Mouse (Mus musculus) frontal cortex, postnatal 14 days (tissue): ENCODE data around the gene Armc5.

Source experiments
- DNase-seq, 2 experiments: peaks; one replicate each; pipeline ENCODE4 v3.0.0; 2022; ENCODE audit warnings: low spot score in 2 of 2

Armc5 gene

GRCm38 (mm10) chr7:128288923-128289544, 51.9 kb downstream of the Armc5 start:
- DNase-seq = no peak
